Mouse (Mus musculus): ENCODE data around the gene Gdf11.

Gdf11 gene

GRCm38 (mm10) chr10:128891296-128892094 lies at the start of gene Gdf11:
Gene Gdf11 (minus strand): TSS chr10:128891718.
- peak; percentile 93 for DNase-seq

- no peak for DNase-seq
Observed at GRCm38 (mm10) chr10:128940475-128941061, 49.0 kb upstream of the Gdf11 start.

GRCm38 (mm10) chr10:128938974-128939373 lies 47.5 kb upstream of the Gdf11 start:
- no peak for DNase-seq

GRCm38 (mm10) chr10:128938457-128938856 lies 46.9 kb upstream of the Gdf11 start:
- DNase-seq, result no peak

- DNase-seq, result no peak
Observed at GRCm38 (mm10) chr10:128937756-128938390, 46.4 kb upstream of the Gdf11 start.

GRCm38 (mm10) chr10:128935826-128936440 lies 44.4 kb upstream of the Gdf11 start:
- no peak for DNase-seq

GRCm38 (mm10) chr10:128934997-128935787 lies 43.7 kb upstream of the Gdf11 start:
- DNase-seq, result no peak

GRCm38 (mm10) chr10:128933976-128934721 lies 42.6 kb upstream of the Gdf11 start:
- DNase-seq, result no peak

- DNase-seq, result peak; percentile 64
Observed at GRCm38 (mm10) chr10:128933574-128933973, 42.1 kb upstream of the Gdf11 start, which contains the start of gene Itga7. Gene Itga7 (plus strand): TSS chr10:128933818.

- DNase-seq, result no peak
Observed at GRCm38 (mm10) chr10:128931441-128931840, 39.9 kb upstream of the Gdf11 start.

- no peak for DNase-seq
Observed at GRCm38 (mm10) chr10:128929638-128930378, 38.3 kb upstream of the Gdf11 start.

- DNase-seq, result peak; percentile 73
Observed at GRCm38 (mm10) chr10:128928356-128928755, 36.8 kb upstream of the Gdf11 start.

- no peak for DNase-seq
Observed at GRCm38 (mm10) chr10:128923935-128924334, 32.4 kb upstream of the Gdf11 start, which contains the start of gene Bloc1s1. Gene Bloc1s1 (minus strand): TSS chr10:128924035.

- peak; percentile 96 for DNase-seq
Observed at GRCm38 (mm10) chr10:128923013-128923691, 31.6 kb upstream of the Gdf11 start.

GRCm38 (mm10) chr10:128922822-128923012 lies 31.2 kb upstream of the Gdf11 start, which contains the start of gene Rdh5:
Gene Rdh5 (minus strand): TSS chr10:128922888.
- no peak for DNase-seq

GRCm38 (mm10) chr10:128921883-128922821 lies 30.6 kb upstream of the Gdf11 start:
- DNase-seq, result no peak

- no peak for DNase-seq
Observed at GRCm38 (mm10) chr10:128921251-128921650, 29.7 kb upstream of the Gdf11 start.

GRCm38 (mm10) chr10:128920736-128921161 lies 29.2 kb upstream of the Gdf11 start:
- no peak for DNase-seq

GRCm38 (mm10) chr10:128919966-128920365 lies 28.4 kb upstream of the Gdf11 start:
- DNase-seq, result no peak
